Mouse (Mus musculus) ES-E14 (cell line): ENCODE data around the gene Dpf2. TPM values are rescaled to one million over a fixed set of nuclear protein-coding genes. Genes with fewer than 3 reads are reported as not detected.
A peak's percentile ranks its signal among the peaks of the same experiment; 100 is the strongest.

Source experiments
- DNase-seq: peaks from one replicate; pipeline ENCODE4 v3.0.0-alpha.2; 2013; ENCODE audit warnings: low read depth, low spot score
- H3K27ac ChIP-seq: 2 replicates; pipeline ENCODE4 v1.5.1; 2012; ENCODE audit warnings: low read depth, mild to moderate bottlenecking, low read length, moderate library complexity, mixed read lengths; ENCODE audit not compliant: poor library complexity, insufficient read depth, severe bottlenecking
- H3K36me3 ChIP-seq: 2 replicates; pipeline ENCODE4 v1.6.1; 2012; ENCODE audit warnings: mild to moderate bottlenecking, low read length, moderate library complexity, mixed read lengths; ENCODE audit not compliant: control insufficient read depth, poor library complexity, insufficient read depth, severe bottlenecking
- H3K4me1 ChIP-seq, 2 experiments: fragments of 150-350 bp in 1 of 2; sonication (generic) in 1 of 2; 2 replicates each; pipeline ENCODE4 v1.6.1; 2012; ENCODE audit warnings: low read length in 2 of 2, mild to moderate bottlenecking in 1 of 2, mixed read lengths in 1 of 2; ENCODE audit not compliant: control insufficient read depth in 2 of 2, insufficient read depth in 2 of 2, poor library complexity in 1 of 2
- H3K4me3 ChIP-seq, 2 experiments: fragments of 150-350 bp in 1 of 2; sonication (generic) in 1 of 2; 2 replicates each; pipeline ENCODE4 v1.5.1; 2012; ENCODE audit warnings: low read length in 2 of 2, low read depth in 1 of 2, mild to moderate bottlenecking in 1 of 2, mixed read lengths in 1 of 2; ENCODE audit not compliant: insufficient read depth in 1 of 2, poor library complexity in 1 of 2, severe bottlenecking in 1 of 2
- H3K9ac ChIP-seq: 2 replicates; pipeline ENCODE4 v1.6.1; 2012; ENCODE audit warnings: low read depth, mild to moderate bottlenecking, low read length, mixed read lengths; ENCODE audit not compliant: poor library complexity, insufficient read depth, severe bottlenecking
- H3K9me3 ChIP-seq: fragments of 150-350 bp; sonication (generic); 2 replicates; pipeline ENCODE4 v1.6.1; 2012; ENCODE audit warnings: low read depth, mild to moderate bottlenecking, low read length; ENCODE audit not compliant: control insufficient read depth, insufficient read depth
- CHD2 ChIP-seq: IDR thresholded peaks from 2 replicates; pipeline ENCODE4 v1.6.1; 2014; ENCODE audit warnings: mild to moderate bottlenecking, low read depth, low read length, inconsistent platforms
- HCFC1 ChIP-seq: IDR thresholded peaks from 2 replicates; pipeline ENCODE4 v1.6.1; 2012; ENCODE audit warnings: low read length, inconsistent platforms, borderline replicate concordance; ENCODE audit not compliant: insufficient read depth
- MAFK ChIP-seq: IDR thresholded peaks from 2 replicates; pipeline ENCODE4 v1.6.1; 2014; ENCODE audit warnings: mild to moderate bottlenecking, low read depth, low read length, inconsistent platforms; ENCODE audit not compliant: insufficient read depth
- ZC3H11A ChIP-seq: IDR thresholded peaks from 2 replicates; pipeline ENCODE4 v1.6.1; 2012; ENCODE audit warnings: low read depth, mild to moderate bottlenecking, inconsistent platforms, low read length, borderline replicate concordance
- ZNF384 ChIP-seq: IDR thresholded peaks from 2 replicates; pipeline ENCODE4 v1.6.1; 2012; ENCODE audit warnings: low read depth, low read length, inconsistent platforms
- in situ Hi-C, 2 experiments: fragments of 600-800 bp; cut with MboI; formaldehyde crosslinking; loops; one replicate each; pipeline ENCODE4 v1.15.1; 2025; ENCODE audit warnings: low sequenced_read_pairs in 2 of 2, inconsistent platforms in 1 of 2; ENCODE audit not compliant: unreplicated experiment in 2 of 2
- total RNA-seq: library from RNA; depleted of rRNA; stranded (reverse); fragments of 300-350 nt; gene quantifications from 2 replicates; pipeline ENCODE4 v1.2.3, GENCODE M21; 2012; rRNA removed

Gene Dpf2
- total RNA-seq = 37.9 and 39.5 TPM in 2 replicates

- DNase-seq = no peak
- Histone ChIP-seq H3K36me3 (peaks cover 4% of the 10 kb centered on the region; the same call in 1 of the 2 replicates), H3K9ac (peak within 1 kb of the TSS; percentile 95), H3K9me3 (no peaks in the 10 kb centered on the region), H3K27ac (peak within 1 kb of the TSS; percentile 5; the same call in 1 of the 2 replicates), H3K4me3 (peak within 1 kb of the TSS; percentile 84 to 88), H3K4me1 (peaks cover 0 to 7% of the 10 kb centered on the region in 2 experiments; a peak in 3 of 4 replicates)
- in situ Hi-C loops = no loop called here
- no peak for TF ChIP-seq ZNF384
These were observed at the start of gene Dpf2 for GRCm38 (mm10) chr19:5913007-5913719. Dpf2 (minus strand) TSS chr19:5913010.

GRCm38 (mm10) chr19:5957371-5957770 lies 44.6 kb upstream of the Dpf2 start:
- Histone ChIP-seq H3K9me3 (no peaks in the 10 kb centered on the region), H3K27ac (no peak overlapping the region), H3K9ac (no peak overlapping the region), H3K36me3 (peaks cover 57% of the 10 kb centered on the region), H3K4me1 (peaks cover 0 to 12% of the 10 kb centered on the region in 2 experiments; a peak in 2 of 4 replicates), H3K4me3 (no peak overlapping the region)
- no peak for DNase-seq
- no peak for TF ChIP-seq ZNF384
- no peak for TF ChIP-seq CHD2
- TF ChIP-seq ZC3H11A = no peak
- no peak for TF ChIP-seq MAFK
- in situ Hi-C loops = no loop called here

GRCm38 (mm10) chr19:5956685-5957084 lies 43.9 kb upstream of the Dpf2 start:
- no peak overlapping the region for H3K9ac ChIP-seq
- in situ Hi-C loops = no loop called here
- H3K36me3 ChIP-seq = peaks cover 61% of the 10 kb centered on the region
- H3K27ac ChIP-seq = no peak overlapping the region
- DNase-seq = peak; percentile 82
- H3K4me1 ChIP-seq = peaks cover 0 to 12% of the 10 kb centered on the region in 2 experiments; a peak in 2 of 4 replicates
- TF ChIP-seq CHD2 (no peak), ZC3H11A (no peak), HCFC1 (no peak), ZNF384 (no peak), MAFK (no peak)
- H3K9me3 ChIP-seq = no peaks in the 10 kb centered on the region
- no peak overlapping the region for H3K4me3 ChIP-seq

- Histone ChIP-seq H3K36me3 (peaks cover 63% of the 10 kb centered on the region), H3K4me3 (no peak overlapping the region), H3K9me3 (no peaks in the 10 kb centered on the region), H3K9ac (0 out of 2 replicates have a peak overlapping the region, but pooled peaks have one; percentile 1), H3K4me1 (peaks cover 0 to 12% of the 10 kb centered on the region in 2 experiments; a peak in 2 of 4 replicates), H3K27ac (peak overlapping the region; percentile 13; the same call in 1 of the 2 replicates)
- no peak for DNase-seq
- in situ Hi-C loops = no loop called here
- TF ChIP-seq MAFK (no peak), HCFC1 (no peak), ZNF384 (no peak), CHD2 (no peak), ZC3H11A (no peak)
These were observed 43.2 kb upstream of the Dpf2 start for GRCm38 (mm10) chr19:5955704-5956670.
